Mouse (Mus musculus): ENCODE measurements around the gene Rufy4.

Rufy4 gene

GRCm38 (mm10) chr1:74105660-74106059 lies 19.7 kb upstream of the Rufy4 start:
- DNase-seq (ENCODE audit: low spot score in 2 of 2), result no peak

- no peak for DNase-seq (ENCODE audit: low spot score in 2 of 2)
Observed at GRCm38 (mm10) chr1:74106214-74106613, 19.1 kb upstream of the Rufy4 start.

DNA sequence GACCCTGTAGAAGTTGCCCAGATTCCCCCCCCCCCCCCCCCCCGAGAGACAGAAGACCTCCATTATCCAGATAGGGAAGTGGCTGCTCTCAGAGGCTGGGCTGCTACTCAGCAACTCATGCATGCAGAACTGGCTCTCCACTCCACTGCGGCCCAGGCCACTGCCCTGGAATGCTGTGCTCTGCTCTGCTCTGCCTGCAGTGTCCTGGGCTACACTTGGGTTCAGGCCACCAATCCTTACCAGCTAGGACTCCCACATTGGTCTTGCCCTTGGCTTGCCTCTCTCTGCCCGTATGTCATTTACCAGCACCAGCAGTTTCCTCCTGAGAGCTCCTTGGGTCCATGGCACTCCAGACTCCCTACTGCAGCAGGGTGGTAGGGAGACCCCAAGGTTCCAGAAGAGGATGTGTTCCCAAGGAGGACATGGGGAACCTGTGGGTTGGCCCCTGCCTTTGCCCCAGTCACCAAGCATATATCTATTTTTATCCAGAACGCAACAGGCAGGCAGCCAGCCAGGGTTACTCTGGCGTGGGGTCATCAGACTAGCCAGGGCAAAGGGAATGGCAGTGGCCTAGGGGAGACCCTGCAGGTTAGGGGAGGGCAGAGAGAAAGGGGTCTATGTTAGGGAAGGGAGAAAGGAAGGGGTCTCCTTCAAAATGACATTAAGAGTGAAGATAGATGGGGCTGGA lies 17.3 kb upstream of the Rufy4 start:
- no peak for DNase-seq (ENCODE audit: low spot score in 2 of 2)

GRCm38 (mm10) chr1:74109670-74110069 lies 15.7 kb upstream of the Rufy4 start:
- no peak for DNase-seq (ENCODE audit: low spot score in 2 of 2)

GRCm38 (mm10) chr1:74110932-74111695 lies 14.2 kb upstream of the Rufy4 start:
- peak; percentile 59 to 68 for DNase-seq (ENCODE audit: low spot score in 2 of 2)

- DNase-seq (ENCODE audit: low spot score in 2 of 2), result no peak
Observed at GRCm38 (mm10) chr1:74111696-74112030, 13.7 kb upstream of the Rufy4 start.

GRCm38 (mm10) chr1:74113071-74113470 lies 12.3 kb upstream of the Rufy4 start:
- no peak for DNase-seq (ENCODE audit: low spot score in 2 of 2)

GRCm38 (mm10) chr1:74117876-74118275 lies 7.5 kb upstream of the Rufy4 start:
- no peak for DNase-seq (ENCODE audit: low spot score in 2 of 2)

GRCm38 (mm10) chr1:74119115-74119514 lies 6.2 kb upstream of the Rufy4 start:
- peak; percentile 56 to 66 for DNase-seq (ENCODE audit: low spot score in 2 of 2)

GRCm38 (mm10) chr1:74121138-74121537 lies 4.2 kb upstream of the Rufy4 start:
- no peak for DNase-seq (ENCODE audit: low spot score in 2 of 2)

DNA sequence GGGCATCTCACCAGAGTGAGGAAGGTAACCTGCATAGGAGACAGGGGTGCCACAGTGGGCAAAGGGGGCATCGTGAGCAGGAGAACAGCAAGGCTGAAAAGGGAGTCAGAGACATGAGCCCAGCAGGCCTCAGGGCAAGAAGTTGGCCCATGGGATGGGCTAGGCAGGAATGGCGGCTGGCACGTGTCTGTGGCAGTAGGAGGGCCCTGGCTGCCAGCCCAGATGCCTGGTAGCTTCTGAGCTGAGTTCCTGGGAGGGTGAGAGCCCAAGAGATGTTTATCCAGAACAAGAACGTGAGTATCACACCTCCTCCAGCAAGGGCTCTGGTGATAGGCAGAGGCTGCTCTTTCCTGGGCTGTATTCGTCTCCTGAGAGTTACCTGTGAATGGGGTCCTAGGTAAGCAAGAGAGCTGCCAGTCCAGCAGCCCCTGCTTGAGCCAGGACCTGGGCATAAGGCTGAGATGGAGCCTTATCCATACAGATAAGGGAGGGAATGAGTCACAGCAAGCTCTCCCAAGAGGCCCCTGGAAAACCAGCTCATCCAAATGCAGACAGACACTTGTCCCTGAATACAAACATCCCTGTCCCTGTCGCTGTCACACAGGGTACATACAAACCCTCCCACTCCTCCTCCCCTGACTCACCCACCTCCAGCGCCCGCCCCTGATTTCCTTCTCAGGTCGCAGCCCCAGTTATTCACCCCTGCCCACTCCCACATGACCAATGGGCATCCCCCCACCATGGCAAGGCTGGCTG lies 3.3 kb upstream of the Rufy4 start:
- peak; percentile 69 for DNase-seq (ENCODE audit: low spot score in 2 of 2)

DNA sequence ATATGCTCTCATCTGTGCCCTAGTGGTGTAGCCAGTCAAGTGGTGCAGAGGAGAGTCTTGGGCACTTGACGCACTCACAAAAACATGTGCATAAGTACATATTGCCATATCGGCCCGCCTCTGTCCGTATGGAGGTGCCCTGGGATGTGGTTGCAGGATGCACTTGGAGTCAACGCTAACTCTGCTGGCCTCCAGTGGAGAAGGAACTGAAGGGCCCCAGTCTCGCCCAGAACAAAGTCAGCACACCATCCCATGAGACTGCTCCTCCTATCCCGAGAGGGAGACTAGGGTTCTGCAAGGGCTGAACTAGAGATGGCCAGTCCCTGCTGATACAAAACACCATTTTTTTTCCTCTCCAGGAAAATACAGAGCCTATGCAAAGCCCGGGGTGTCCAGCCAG lies 2.1 kb upstream of the Rufy4 start:
- DNase-seq (ENCODE audit: low spot score in 2 of 2), result no peak

DNA sequence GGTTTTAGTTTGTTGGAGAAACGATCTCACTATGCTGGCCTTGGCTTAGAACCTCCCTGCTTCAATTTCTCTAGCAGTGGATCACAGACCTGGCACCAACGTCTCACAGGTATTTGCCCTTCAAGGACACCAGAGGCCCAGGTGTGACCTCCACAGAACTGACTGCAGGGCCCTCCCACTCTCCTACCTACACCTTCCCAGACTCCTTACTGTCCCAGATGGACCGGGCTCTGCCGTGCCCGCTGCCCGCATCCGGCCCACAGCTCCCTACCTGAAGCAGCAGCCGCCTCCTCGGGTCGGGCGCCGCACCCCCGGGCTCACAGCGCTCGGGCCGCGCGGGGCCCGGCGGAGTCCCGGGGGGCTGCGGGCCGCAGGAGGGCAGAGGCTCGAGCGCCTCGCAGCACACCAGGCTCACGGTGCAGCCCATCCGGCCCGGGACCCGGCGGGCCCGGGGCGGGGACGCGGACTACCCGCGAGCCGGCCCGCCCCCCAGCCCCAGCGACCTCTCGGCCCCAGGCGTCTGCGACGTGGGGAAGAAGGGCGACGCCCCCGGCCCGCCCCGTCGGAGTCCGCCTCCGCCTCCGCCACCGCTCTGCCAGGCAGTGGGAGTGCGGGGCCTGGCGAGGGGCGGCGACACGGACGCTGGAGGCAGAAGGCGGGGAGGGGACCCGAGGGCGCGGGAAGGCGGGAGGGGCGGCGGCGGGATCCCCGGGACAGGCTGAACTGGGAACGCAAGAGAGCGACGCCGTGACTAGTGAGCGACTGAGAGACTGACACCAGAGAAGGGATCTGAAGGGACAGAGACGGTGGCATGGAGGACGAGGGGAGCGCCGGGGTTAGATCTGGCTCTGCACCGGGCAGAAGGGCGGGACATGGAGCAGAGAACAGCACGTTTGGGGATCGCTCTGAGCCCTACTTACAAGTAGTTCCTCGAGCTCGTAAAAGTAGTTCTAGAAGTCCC lies 1.0 kb upstream of the Rufy4 start, which contains the start of gene Tns1:
Gene Tns1 (minus strand): TSS at position 429 of the 961 bp plus-strand sequence.
- peak; percentile 34 to 38 for DNase-seq (ENCODE audit: low spot score in 2 of 2)

GRCm38 (mm10) chr1:74130883-74131659 lies 5.7 kb downstream of the Rufy4 start:
- no peak for DNase-seq (ENCODE audit: low spot score in 2 of 2)

DNA sequence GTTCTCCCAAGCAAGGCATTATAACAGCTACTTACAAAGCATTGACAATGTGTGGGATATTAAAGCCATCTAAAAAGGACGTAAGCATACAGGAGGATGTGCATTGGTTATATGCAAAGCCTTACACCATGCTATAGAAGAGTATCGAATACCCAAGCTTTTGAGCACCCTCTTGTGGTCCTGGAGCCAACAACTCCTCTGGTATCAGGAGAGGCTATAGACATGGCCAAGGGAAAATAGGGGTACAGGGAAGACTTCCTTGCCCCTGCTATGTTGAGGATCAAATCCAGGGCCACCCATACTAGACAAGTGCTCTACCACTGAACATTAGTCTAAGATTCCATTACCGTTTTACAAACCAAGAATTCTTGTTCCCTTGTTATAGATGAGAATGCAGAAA lies 6.7 kb downstream of the Rufy4 start:
- no peak for DNase-seq (ENCODE audit: low spot score in 2 of 2)

DNA sequence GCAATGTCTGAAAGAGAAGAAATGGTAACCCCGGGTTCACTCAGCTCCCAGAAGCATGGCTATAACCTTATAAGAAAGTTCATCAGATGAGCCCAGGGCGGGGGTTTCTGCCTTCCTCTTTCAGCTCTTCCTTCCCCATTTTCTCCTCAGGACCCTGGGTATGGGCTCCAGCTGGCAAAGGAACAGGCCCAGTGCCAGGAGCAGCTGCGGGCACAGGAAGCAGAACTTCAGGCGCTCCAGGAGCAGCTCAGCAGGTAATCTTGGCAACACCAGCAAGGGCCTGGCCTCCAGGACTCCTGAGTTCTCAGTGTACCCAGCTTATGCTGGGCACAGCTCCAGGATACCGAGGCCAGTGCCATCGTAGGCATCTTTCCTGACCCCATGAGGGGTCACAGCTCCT lies 8.6 kb downstream of the Rufy4 start:
- peak; percentile 53 to 56 for DNase-seq (ENCODE audit: low spot score in 2 of 2)

DNA sequence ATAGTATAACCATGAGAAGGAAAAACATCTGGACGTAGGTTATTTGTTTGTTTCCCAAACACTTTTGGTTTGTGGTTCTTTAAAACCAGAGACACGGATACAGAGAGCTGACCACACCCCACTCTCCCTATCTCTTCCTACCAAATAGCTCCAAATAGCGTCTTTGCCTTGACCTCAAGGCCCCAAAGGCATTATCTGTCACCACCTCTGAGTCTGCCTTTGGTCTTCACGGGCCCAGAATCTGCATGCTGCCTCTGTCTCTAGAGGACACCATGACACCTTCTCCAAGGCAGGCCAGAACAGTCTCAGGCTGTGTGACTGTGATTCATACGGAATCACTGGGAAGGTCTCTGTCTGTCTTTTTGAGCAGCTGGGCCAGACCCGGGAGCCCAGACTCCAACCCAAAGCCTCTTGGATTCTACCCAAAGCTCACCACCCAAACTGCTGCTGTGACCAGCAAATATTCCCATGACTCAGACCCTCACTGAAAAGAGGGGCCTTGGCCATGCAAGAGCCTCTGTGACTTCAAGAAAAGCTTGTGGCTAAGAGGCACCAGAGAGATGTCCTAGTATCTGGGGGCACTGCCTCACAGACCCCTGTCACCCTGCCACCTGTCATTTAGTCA lies 10.1 kb downstream of the Rufy4 start:
- no peak for DNase-seq (ENCODE audit: low spot score in 2 of 2)

DNA sequence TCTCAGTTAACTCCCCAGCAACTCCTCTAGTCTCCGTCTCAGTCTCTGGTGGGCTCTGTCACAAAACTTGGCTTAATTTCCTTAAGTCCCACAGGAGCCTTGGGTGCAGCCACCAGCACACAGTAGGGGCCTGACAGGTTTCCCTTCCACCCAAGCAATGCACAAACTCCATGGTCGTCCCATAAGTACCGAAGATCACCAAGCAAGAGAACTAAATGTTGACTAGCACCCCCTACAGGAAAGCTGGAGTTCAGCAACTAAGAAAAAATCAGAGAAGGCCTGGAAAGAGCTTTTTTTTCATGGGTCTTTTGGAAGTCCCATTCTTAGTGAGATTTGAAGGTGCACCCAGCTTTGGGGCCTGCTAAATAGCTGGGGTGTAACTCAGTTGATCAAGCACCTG lies 14.1 kb downstream of the Rufy4 start:
- no peak for DNase-seq (ENCODE audit: low spot score in 2 of 2)

DNA sequence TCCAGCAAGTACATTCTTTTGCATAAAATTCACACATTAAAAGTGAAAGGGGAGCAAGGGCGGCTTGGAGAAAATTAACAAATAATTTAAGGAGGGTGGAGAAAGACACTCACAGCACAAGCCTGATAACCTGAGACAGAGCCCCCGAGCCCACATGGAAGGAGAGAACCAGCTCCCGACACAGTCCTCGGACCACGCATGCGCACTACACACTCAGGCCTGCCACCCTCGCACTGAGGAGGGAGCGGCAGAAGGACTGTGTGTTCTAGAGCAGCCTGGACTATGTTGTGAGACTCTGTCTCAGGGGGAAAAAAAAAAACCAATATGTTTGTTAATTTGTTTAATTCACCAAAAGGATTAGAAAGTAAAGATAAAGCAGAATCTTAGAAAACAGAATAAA lies 16.4 kb downstream of the Rufy4 start:
- no peak for DNase-seq (ENCODE audit: low spot score in 2 of 2)

Measured in right cerebral cortex, postnatal 10 days (tissue).